Mouse (Mus musculus) forebrain, embryonic 14.5 days (tissue): ENCODE data around the gene Chrne. TPM values are rescaled to one million over a fixed set of nuclear protein-coding genes. Genes with fewer than 3 reads are reported as not detected.
A peak's percentile ranks its signal among the peaks of the same experiment; 100 is the strongest.

Source experiments
- ATAC-seq: fragments of 200-750 bp; cut with Nextera tagmentation; 2 replicates; pipeline ENCODE4 v1.8.0; 2017; ENCODE audit warnings: mild to moderate bottlenecking, moderate library complexity
- DNase-seq: peaks from one replicate; pipeline ENCODE4 v3.0.0-alpha.2; 2015; ENCODE audit warnings: low spot score
- H3K27ac ChIP-seq: fragments of 300-500 bp; sonication (generic); 2 replicates; pipeline ENCODE4 v1.5.1; 2014; ENCODE audit warnings: low read depth, mild to moderate bottlenecking, control low read depth, low read length, moderate library complexity
- H3K27me3 ChIP-seq: fragments of 300-500 bp; sonication (generic); replicated peaks from 2 replicates; pipeline ENCODE4 v1.6.1; 2014; ENCODE audit warnings: low read length, control low read depth, mixed read lengths; ENCODE audit not compliant: control insufficient read depth, insufficient read depth
- H3K36me3 ChIP-seq: fragments of 300-500 bp; sonication (generic); 2 replicates; pipeline ENCODE4 v1.6.1; 2014; ENCODE audit warnings: low read length, control low read depth; ENCODE audit not compliant: control insufficient read depth, insufficient read depth
- H3K4me1 ChIP-seq: fragments of 300-500 bp; sonication (generic); 2 replicates; pipeline ENCODE4 v1.6.1; 2014; ENCODE audit warnings: antibody characterized with exemption, low read length, control low read depth; ENCODE audit not compliant: control insufficient read depth, insufficient read depth
- H3K4me2 ChIP-seq: fragments of 300-500 bp; sonication (generic); 2 replicates; pipeline ENCODE4 v1.6.1; 2014; ENCODE audit warnings: mild to moderate bottlenecking, control low read depth, low read length
- H3K4me3 ChIP-seq: fragments of 300-500 bp; sonication (generic); 2 replicates; pipeline ENCODE4 v1.5.1; 2014; ENCODE audit warnings: low read depth, low read length, control low read depth
- H3K9ac ChIP-seq: fragments of 300-500 bp; sonication (generic); 2 replicates; pipeline ENCODE4 v1.6.1; 2014; ENCODE audit warnings: mild to moderate bottlenecking, low read length, control low read depth, moderate library complexity
- H3K9me3 ChIP-seq: fragments of 300-500 bp; sonication (generic); replicated peaks from 2 replicates; pipeline ENCODE4 v1.6.1; 2016; ENCODE audit warnings: low read length, control low read depth, mixed read lengths; ENCODE audit not compliant: control insufficient read depth
- WGBS: fragments of 180-500 bp; shearing (Covaris S2); extraction: QIAGEN DNeasy Blood & Tissue Kit; methylation state at CpG from one replicate; pipeline ENCODE4 v1.1.7; 2014; 5-methylcytosine and 5-hydroxymethylcytosine counted together
- polyA plus RNA-seq: library from polyadenylated mRNA; unstranded; fragments of >200 nt; fragmentation: Nextera tagmentation; extraction: Ambion mirVana; gene quantifications from 2 replicates; pipeline ENCODE4 v1.2.1, GENCODE M21; 2014

Chrne gene
- polyA plus RNA-seq, 1 experiment from 2014 or later: not detected

GRCm38 (mm10) chr11:70586261-70586660 is 32.8 kb downstream of the Chrne start:
- Histone ChIP-seq H3K4me3 (no peak overlapping the region), H3K4me2 (no peak overlapping the region), H3K4me1 (peaks cover 7% of the 10 kb centered on the region), H3K36me3 (no peaks in the 10 kb centered on the region), H3K9ac (no peak overlapping the region), H3K9me3 (no peaks in the 10 kb centered on the region), H3K27ac (no peak overlapping the region), H3K27me3 (no peaks in the 10 kb centered on the region)
- no peak for ATAC-seq
- 92% methylated on average over 3 of the region's 3 CpGs for WGBS
- no peak for DNase-seq

- no peaks in the 10 kb centered on the region for H3K9me3 ChIP-seq
- H3K4me2 ChIP-seq: no peak overlapping the region
- ATAC-seq (no peak), DNase-seq (peak; percentile 37)
- H3K27ac ChIP-seq: peak overlapping the region; percentile 10; the same call in 1 of the 2 replicates
- no peak overlapping the region for H3K4me3 ChIP-seq
- peaks cover 7% of the 10 kb centered on the region for H3K4me1 ChIP-seq
- 49% methylated on average over 7 of the region's 7 CpGs for WGBS
- H3K27me3 ChIP-seq: no peaks in the 10 kb centered on the region
- H3K9ac ChIP-seq: no peak overlapping the region
- no peaks in the 10 kb centered on the region for H3K36me3 ChIP-seq
These were observed 33.6 kb downstream of the Chrne start for GRCm38 (mm10) chr11:70585457-70585856.

- no peaks in the 10 kb centered on the region for H3K27me3 ChIP-seq
- no peak overlapping the region for H3K4me2 ChIP-seq
- no peak overlapping the region for H3K9ac ChIP-seq
- ATAC-seq (no peak), DNase-seq (no peak)
- no peaks in the 10 kb centered on the region for H3K9me3 ChIP-seq
- H3K4me3 ChIP-seq: no peak overlapping the region
- no peak overlapping the region for H3K27ac ChIP-seq
- H3K36me3 ChIP-seq: no peaks in the 10 kb centered on the region
- WGBS: 89% methylated on average over 7 of the region's 7 CpGs
- H3K4me1 ChIP-seq: peaks cover 7% of the 10 kb centered on the region
These were observed 35.2 kb downstream of the Chrne start for GRCm38 (mm10) chr11:70583775-70584174.

GRCm38 (mm10) chr11:70583022-70583714 is 35.8 kb downstream of the Chrne start:
- H3K27ac ChIP-seq: no peak overlapping the region
- ATAC-seq: no peak
- H3K9me3 ChIP-seq: no peaks in the 10 kb centered on the region
- no peak overlapping the region for H3K4me3 ChIP-seq
- H3K4me1 ChIP-seq: peaks cover 12% of the 10 kb centered on the region
- H3K36me3 ChIP-seq: no peaks in the 10 kb centered on the region
- DNase-seq: no peak
- 78% methylated on average over 6 of the region's 6 CpGs for WGBS
- no peaks in the 10 kb centered on the region for H3K27me3 ChIP-seq
- no peak overlapping the region for H3K4me2 ChIP-seq
- no peak overlapping the region for H3K9ac ChIP-seq

GRCm38 (mm10) chr11:70582196-70582595 is 36.8 kb downstream of the Chrne start:
- Histone ChIP-seq H3K4me3 (no peak overlapping the region), H3K36me3 (no peaks in the 10 kb centered on the region), H3K9ac (no peak overlapping the region), H3K9me3 (no peaks in the 10 kb centered on the region), H3K4me2 (no peak overlapping the region), H3K27ac (no peak overlapping the region), H3K4me1 (peaks cover 16% of the 10 kb centered on the region), H3K27me3 (no peaks in the 10 kb centered on the region)
- WGBS: 72% methylated on average over 3 of the region's 3 CpGs
- DNase-seq: no peak
- no peak for ATAC-seq

DNA sequence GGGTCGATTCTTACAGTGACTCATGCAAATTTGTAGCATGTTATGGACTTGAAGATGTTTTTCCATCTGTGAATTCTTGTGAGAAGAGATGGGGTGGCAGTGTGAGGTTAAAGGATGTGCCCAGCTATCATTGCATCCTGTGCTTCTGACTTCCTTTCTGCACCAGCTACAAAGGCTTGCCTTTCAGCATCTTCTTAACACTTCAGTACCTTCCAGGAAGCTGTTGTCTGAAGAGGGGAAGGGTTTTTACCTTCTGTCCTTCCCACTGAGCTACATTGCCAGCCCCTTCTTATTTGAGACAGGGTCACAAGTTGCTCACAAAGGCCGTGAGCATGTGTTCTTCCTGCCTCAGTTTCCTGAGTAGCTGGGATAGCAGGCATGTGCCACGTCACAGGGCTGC is 38.1 kb downstream of the Chrne start:
- Histone ChIP-seq H3K4me2 (no peak overlapping the region), H3K9me3 (no peaks in the 10 kb centered on the region), H3K36me3 (no peaks in the 10 kb centered on the region), H3K4me3 (no peak overlapping the region), H3K27me3 (no peaks in the 10 kb centered on the region), H3K27ac (no peak overlapping the region), H3K4me1 (peaks cover 16% of the 10 kb centered on the region), H3K9ac (no peak overlapping the region)
- ATAC-seq: no peak
- DNase-seq: no peak
- 82% methylated on average over 3 of the region's 3 CpGs for WGBS

- H3K9ac ChIP-seq: no peak overlapping the region
- no peaks in the 10 kb centered on the region for H3K36me3 ChIP-seq
- peaks cover 15% of the 10 kb centered on the region for H3K4me1 ChIP-seq
- no peak overlapping the region for H3K27ac ChIP-seq
- ATAC-seq (no peak), DNase-seq (no peak)
- H3K4me3 ChIP-seq: no peak overlapping the region
- 54% methylated on average over 5 of the region's 5 CpGs for WGBS
- no peaks in the 10 kb centered on the region for H3K9me3 ChIP-seq
- H3K4me2 ChIP-seq: no peak overlapping the region
- no peaks in the 10 kb centered on the region for H3K27me3 ChIP-seq
These were observed 38.7 kb downstream of the Chrne start for GRCm38 (mm10) chr11:70580358-70580720.

GRCm38 (mm10) chr11:70579710-70580357 is 39.2 kb downstream of the Chrne start:
- H3K9ac ChIP-seq: no peak overlapping the region
- 82% methylated on average over 9 of the region's 9 CpGs for WGBS
- DNase-seq: no peak

GRCm38 (mm10) chr11:70578962-70579361 is 40.1 kb downstream of the Chrne start:
- DNase-seq: no peak
- H3K9me3 ChIP-seq: no peaks in the 10 kb centered on the region
- peaks cover 11% of the 10 kb centered on the region for H3K4me1 ChIP-seq
- 93% methylated on average over 6 of the region's 6 CpGs for WGBS
- no peak overlapping the region for H3K27ac ChIP-seq
- H3K9ac ChIP-seq: no peak overlapping the region
- no peaks in the 10 kb centered on the region for H3K36me3 ChIP-seq
- no peak overlapping the region for H3K4me3 ChIP-seq
- no peak overlapping the region for H3K4me2 ChIP-seq
- no peaks in the 10 kb centered on the region for H3K27me3 ChIP-seq
- no peak for ATAC-seq

More at GRCm38 (mm10) chr11:70579710-70580357, 39.2 kb downstream of the Chrne start:
- Histone ChIP-seq H3K4me3 (no peak overlapping the region), H3K36me3 (no peaks in the 10 kb centered on the region), H3K27me3 (no peaks in the 10 kb centered on the region), H3K4me1 (peaks cover 11% of the 10 kb centered on the region; the same call in 1 of the 2 replicates), H3K4me2 (no peak overlapping the region), H3K9me3 (no peaks in the 10 kb centered on the region), H3K27ac (no peak overlapping the region)
- ATAC-seq: no peak
